In genomic region chr10:93933980-93934379, GRCm38 (mm10) we compare ENCODE assay signal across 8 mouse cellular contexts. TPM values are rescaled to one million over a fixed set of nuclear protein-coding genes. Genes with fewer than 3 reads are reported as not detected.
DNase-seq lines count a peak whose midpoint lies in the region; ATAC-seq lines count a peak whose summit lies in the region.

No protein-coding gene starts in this region.

- WGBS in heart, embryonic 11.5 days (ENCODE audit: insufficient replicate concordance) = 41% methylated on average over 9 of the region's 9 CpGs
- 27% methylated on average over 9 of the region's 9 CpGs for WGBS in forebrain, embryonic 15.5 days
- WGBS in lung, embryonic 16.5 days = 18% methylated on average over 9 of the region's 9 CpGs

- DNase-seq in heart, adult 9 months (ENCODE audit: low spot score in 2 of 2) = peak; percentile 5 to 17
- peak; percentile 33 to 45 for DNase-seq in right cerebral cortex, postnatal 10 days (ENCODE audit: low spot score in 2 of 2)
- no peak for DNase-seq in right cerebral cortex, postnatal 25 days
- no peak for DNase-seq in liver
- DNase-seq in layer of hippocampus, postnatal 10 days (ENCODE audit: low spot score in 2 of 2) = no peak

- H3K4me2 ChIP-seq in heart, embryonic 11.5 days = no peak overlapping the region
- no peak overlapping the region for H3K4me2 ChIP-seq in forebrain, embryonic 15.5 days (replicated peaks)
- H3K4me2 ChIP-seq in lung, embryonic 16.5 days (ENCODE audit: low read depth, low read length) = peak overlapping the region; percentile 39

- no peaks in the 10 kb centered on the region for H3K9me3 ChIP-seq in heart, embryonic 11.5 days (replicated peaks; ENCODE audit: control insufficient read depth, low read length)
- H3K9me3 ChIP-seq in forebrain, embryonic 15.5 days = no peaks in the 10 kb centered on the region
- no peaks in the 10 kb centered on the region for H3K9me3 ChIP-seq in lung, embryonic 16.5 days (ENCODE audit: control insufficient read depth, low read length)

- no peak overlapping the region for H3K4me3 ChIP-seq in heart, embryonic 11.5 days (ENCODE audit: low read depth, low read length)
- no peak overlapping the region for H3K4me3 ChIP-seq in forebrain, embryonic 15.5 days
- H3K4me3 ChIP-seq in lung, embryonic 16.5 days (ENCODE audit: low read length) = no peak overlapping the region

- H3K4me1 ChIP-seq in heart, embryonic 11.5 days (ENCODE audit: control insufficient read depth, insufficient read depth, low read length) = peaks cover 4% of the 10 kb centered on the region; the same call in 1 of the 2 replicates
- peaks cover 13% of the 10 kb centered on the region; the same call in 1 of the 2 replicates for H3K4me1 ChIP-seq in forebrain, embryonic 15.5 days
- peaks cover 14% of the 10 kb centered on the region for H3K4me1 ChIP-seq in lung, embryonic 16.5 days (replicated peaks; ENCODE audit: control insufficient read depth, insufficient read depth, low read length)

- no peaks in the 10 kb centered on the region for H3K36me3 ChIP-seq in heart, embryonic 11.5 days (ENCODE audit: control insufficient read depth, insufficient read depth, low read length)
- no peaks in the 10 kb centered on the region for H3K36me3 ChIP-seq in forebrain, embryonic 15.5 days
- no peaks in the 10 kb centered on the region for H3K36me3 ChIP-seq in lung, embryonic 16.5 days (ENCODE audit: control insufficient read depth, insufficient read depth, low read length)

- no peaks in the 10 kb centered on the region for H3K27me3 ChIP-seq in heart, embryonic 11.5 days (ENCODE audit: control insufficient read depth, insufficient read depth, low read length)
- no peaks in the 10 kb centered on the region for H3K27me3 ChIP-seq in forebrain, embryonic 15.5 days
- no peaks in the 10 kb centered on the region for H3K27me3 ChIP-seq in lung, embryonic 16.5 days (ENCODE audit: control insufficient read depth, insufficient read depth, low read depth, low read length)

- no peak for ATAC-seq in heart, embryonic 11.5 days (replicated peaks; ENCODE audit: insufficient number of reproducible peaks, low FRiP score, low TSS enrichment)
- ATAC-seq in forebrain, embryonic 15.5 days (replicated peaks) = peak; percentile 61; the same call in 1 of the 2 replicates
- peak; percentile 94 for ATAC-seq in lung, embryonic 16.5 days (ENCODE audit: low read depth)

- no peak overlapping the region for H3K27ac ChIP-seq in heart, embryonic 11.5 days (ENCODE audit: low read depth, low read length)
- peak overlapping the region; percentile 3; the same call in 1 of the 2 replicates for H3K27ac ChIP-seq in forebrain, embryonic 15.5 days (replicated peaks)
- H3K27ac ChIP-seq in lung, embryonic 16.5 days (ENCODE audit: low read length) = peak overlapping the region; percentile 17; the same call in 1 of the 2 replicates

- H3K9ac ChIP-seq in heart, embryonic 11.5 days (ENCODE audit: low read depth, low read length) = no peak overlapping the region
- H3K9ac ChIP-seq in forebrain, embryonic 15.5 days (replicated peaks) = no peak overlapping the region
- H3K9ac ChIP-seq in lung, embryonic 16.5 days (ENCODE audit: low read length) = no peak overlapping the region

RNA-seq across cellular contexts. Expression of gene Metap2, which starts 37.1 kb away (rescaled TPM):
- polyA plus RNA-seq in heart, embryonic 11.5 days (2014; fragmentation: Nextera tagmentation; extraction: Ambion mirVana) = 199 and 219 TPM in 2 replicates
- 166 and 170 TPM in 2 replicates for polyA plus RNA-seq in forebrain, embryonic 15.5 days (2015; fragmentation: Nextera tagmentation; extraction: Ambion mirVana)
- 179 and 192 TPM in 2 replicates for polyA plus RNA-seq in lung, embryonic 16.5 days (2015; fragmentation: Nextera tagmentation; extraction: Ambion mirVana)
- total RNA-seq in layer of hippocampus, postnatal 10 days (2021) = 100 to 1,000 TPM; 142 to 150 TPM

Comparison
In these comparisons a context has a peak if more than half of its experiments do, and no peak if none do; other contexts are left out.
1. DNase-seq: peak in heart, adult 9 months (2 of 2) and right cerebral cortex, postnatal 10 days (2 of 2); none in right cerebral cortex, postnatal 25 days (single experiment), liver (single experiment) and layer of hippocampus, postnatal 10 days (0 of 2).